Mouse (Mus musculus) stomach, postnatal 0 days (tissue): ENCODE results near the gene Prn.

ENCODE experiments used
- CTCF ChIP-seq: IDR thresholded peaks from 2 replicates; pipeline ENCODE4 v1.5.1; 2016; ENCODE audit warnings: antibody characterized with exemption, low read depth, mild to moderate bottlenecking, moderate library complexity
- EP300 ChIP-seq: optimal IDR thresholded peaks from 2 replicates; pipeline ENCODE3; 2016; ENCODE audit warnings: antibody characterized with exemption

DNA sequence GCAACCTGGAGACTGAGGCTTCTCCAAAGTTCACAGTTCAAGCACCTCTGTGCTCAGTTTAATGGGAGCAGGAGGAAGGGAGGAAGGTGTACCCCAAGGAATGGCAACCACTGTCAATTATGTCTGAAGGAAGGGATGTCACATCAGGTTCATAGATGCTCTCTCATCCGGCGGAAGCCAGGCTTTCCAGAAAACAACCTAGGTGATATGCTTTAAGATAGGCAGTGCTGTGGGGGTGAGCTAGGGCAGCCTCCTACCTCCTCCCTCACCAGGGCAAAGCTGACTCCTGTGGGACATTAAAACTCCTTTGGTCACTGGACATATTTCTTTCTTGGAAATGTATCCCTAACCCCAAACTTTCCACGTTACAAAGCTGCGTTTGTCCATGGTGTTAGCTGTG, 83.4 kb downstream of the Prn start:
- no peak for TF ChIP-seq EP300
- TF ChIP-seq CTCF = no peak
